Mouse (Mus musculus): Measurements from ENCODE around the gene Syt6. TPM values are rescaled to one million over a fixed set of nuclear protein-coding genes. Genes with fewer than 3 reads are reported as not detected.

Gene Syt6
- 18.2 and 19.1 TPM in 2 replicates for polyA plus RNA-seq (2014; fragmentation: Nextera tagmentation; extraction: Ambion mirVana)

DNA sequence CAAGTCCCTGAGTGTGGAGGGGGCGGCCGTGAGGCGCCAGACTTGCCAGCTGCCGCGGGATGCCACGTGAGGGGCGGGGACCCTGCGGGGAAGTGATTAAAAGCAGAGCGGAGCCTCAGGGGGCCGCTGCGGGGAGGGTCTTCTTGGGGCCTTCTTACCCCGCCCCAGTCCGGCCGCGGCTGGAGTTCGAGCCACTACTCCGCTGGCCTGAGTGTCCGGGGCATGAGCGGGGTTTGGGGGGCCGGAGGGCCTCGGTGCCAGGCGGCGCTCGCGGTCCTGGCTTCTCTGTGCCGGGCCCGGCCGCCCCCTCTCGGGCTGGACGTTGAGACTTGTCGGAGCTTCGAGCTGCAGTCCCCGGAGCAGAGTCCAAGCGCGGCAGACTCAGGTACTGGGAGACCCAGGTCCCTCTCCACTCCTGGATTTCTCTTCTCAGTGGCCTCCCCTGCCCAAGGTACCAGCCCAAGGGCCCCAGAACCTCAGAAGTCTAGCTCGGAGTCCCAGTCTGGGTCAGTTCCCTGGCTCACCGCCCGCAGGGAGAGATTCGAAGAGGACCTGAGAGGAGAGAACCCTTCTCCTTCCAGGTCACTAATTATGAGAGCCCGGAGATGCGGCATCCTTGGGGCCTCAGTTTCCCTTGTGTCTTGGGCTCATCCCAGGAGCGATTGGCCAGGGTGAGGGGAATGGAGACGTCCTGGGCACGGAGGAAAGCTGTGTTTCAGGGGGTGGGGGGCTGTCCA is at the start of gene Syt6:
TSS of gene Syt6 (plus strand) at position 76 of the 737 bp plus-strand sequence.
- ATAC-seq (ENCODE audit: low read depth): peak; percentile 4; the same call in 1 of the 2 replicates
- H3K27ac ChIP-seq (ENCODE audit: low read depth, low read length): no peak within 1 kb of the TSS
- H3K4me1 ChIP-seq (ENCODE audit: control insufficient read depth, insufficient read depth, low read length): peaks cover 20% of the 10 kb centered on the region; the same call in 1 of the 2 replicates
- H3K27me3 ChIP-seq (ENCODE audit: control insufficient read depth, insufficient read depth, low read length): peaks cover 4% of the 10 kb centered on the region; the same call in 1 of the 2 replicates
- peak within 1 kb of the TSS; percentile 61 for H3K9ac ChIP-seq (replicated peaks; ENCODE audit: low read depth, low read length)
- peak within 1 kb of the TSS; percentile 50 for H3K4me3 ChIP-seq (ENCODE audit: low read depth, low read length)
- H3K36me3 ChIP-seq (ENCODE audit: control insufficient read depth, insufficient read depth, low read length): no peaks in the 10 kb centered on the region
- 1% methylated on average over 37 of the region's 44 CpGs for WGBS
- peak within 1 kb of the TSS; percentile 91 for H3K4me2 ChIP-seq (ENCODE audit: low read depth, low read length)
- H3K9me3 ChIP-seq (ENCODE audit: control insufficient read depth, low read length): no peaks in the 10 kb centered on the region

- Histone ChIP-seq H3K4me1 (ENCODE audit: control insufficient read depth, insufficient read depth, low read length) (no peaks in the 10 kb centered on the region), H3K27ac (ENCODE audit: low read depth, low read length) (no peak overlapping the region), H3K9me3 (ENCODE audit: control insufficient read depth, low read length) (no peaks in the 10 kb centered on the region), H3K4me3 (ENCODE audit: low read depth, low read length) (no peak overlapping the region), H3K9ac (replicated peaks; ENCODE audit: low read depth, low read length) (no peak overlapping the region), H3K36me3 (ENCODE audit: control insufficient read depth, insufficient read depth, low read length) (no peaks in the 10 kb centered on the region), H3K27me3 (ENCODE audit: control insufficient read depth, insufficient read depth, low read length) (no peaks in the 10 kb centered on the region), H3K4me2 (ENCODE audit: low read depth, low read length) (no peak overlapping the region)
- WGBS: 89% methylated on average over 4 of the region's 4 CpGs
- ATAC-seq (ENCODE audit: low read depth): no peak
These were observed 48.8 kb upstream of the Syt6 start for GRCm38 (mm10) chr3:103526201-103526704.

DNA sequence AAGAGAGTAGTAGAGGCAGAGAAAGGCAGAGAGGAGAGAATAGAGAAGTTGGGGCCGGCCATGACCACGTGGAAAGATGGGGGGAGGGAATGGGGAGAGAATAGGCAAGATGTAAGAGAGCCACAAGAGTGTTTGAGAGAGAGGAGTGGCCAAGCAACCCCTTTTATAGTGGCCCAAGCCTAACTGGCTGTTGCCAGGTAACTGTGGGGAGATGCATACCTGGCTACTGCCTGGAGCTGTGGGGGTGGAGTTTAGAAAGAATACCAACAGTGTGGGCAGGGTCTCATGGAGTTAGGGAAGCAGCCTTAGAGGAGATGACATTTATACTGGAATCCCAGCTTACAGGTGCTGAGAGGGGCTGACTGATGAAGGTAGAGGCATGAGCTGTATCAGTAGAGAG is 48.2 kb upstream of the Syt6 start:
- no peaks in the 10 kb centered on the region for H3K4me1 ChIP-seq (ENCODE audit: control insufficient read depth, insufficient read depth, low read length)
- no peak overlapping the region for H3K4me2 ChIP-seq (ENCODE audit: low read depth, low read length)
- no peak for ATAC-seq (ENCODE audit: low read depth)
- no peaks in the 10 kb centered on the region for H3K36me3 ChIP-seq (ENCODE audit: control insufficient read depth, insufficient read depth, low read length)
- H3K27ac ChIP-seq (ENCODE audit: low read depth, low read length): no peak overlapping the region
- 23% methylated on average over 2 of the region's 2 CpGs for WGBS
- H3K9ac ChIP-seq (replicated peaks; ENCODE audit: low read depth, low read length): no peak overlapping the region
- no peaks in the 10 kb centered on the region for H3K9me3 ChIP-seq (ENCODE audit: control insufficient read depth, low read length)
- H3K4me3 ChIP-seq (ENCODE audit: low read depth, low read length): no peak overlapping the region
- H3K27me3 ChIP-seq (ENCODE audit: control insufficient read depth, insufficient read depth, low read length): no peaks in the 10 kb centered on the region

DNA sequence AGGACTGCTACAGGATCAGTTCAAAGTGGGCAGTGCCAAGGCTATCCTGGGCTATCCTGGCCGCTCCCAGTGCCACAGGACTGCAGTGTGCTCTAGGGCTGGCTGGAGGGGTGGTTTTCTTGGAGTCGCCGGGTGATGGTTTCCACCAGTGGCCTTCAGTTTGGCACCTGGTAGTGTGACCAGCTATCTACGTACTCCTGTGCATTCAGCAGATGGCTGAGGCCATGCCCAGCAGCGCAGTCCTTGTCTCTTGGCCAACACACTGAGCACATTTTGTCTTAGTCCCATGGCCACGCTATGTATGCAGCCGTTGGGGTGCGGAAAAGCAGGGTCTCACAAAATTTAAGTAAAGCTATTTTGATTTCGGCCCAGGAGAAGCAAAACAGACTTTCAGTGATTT is 41.0 kb upstream of the Syt6 start:
- Histone ChIP-seq H3K9ac (replicated peaks; ENCODE audit: low read depth, low read length) (no peak overlapping the region), H3K27ac (ENCODE audit: low read depth, low read length) (no peak overlapping the region), H3K27me3 (ENCODE audit: control insufficient read depth, insufficient read depth, low read length) (no peaks in the 10 kb centered on the region), H3K9me3 (ENCODE audit: control insufficient read depth, low read length) (no peaks in the 10 kb centered on the region), H3K4me2 (ENCODE audit: low read depth, low read length) (no peak overlapping the region), H3K36me3 (ENCODE audit: control insufficient read depth, insufficient read depth, low read length) (no peaks in the 10 kb centered on the region), H3K4me1 (ENCODE audit: control insufficient read depth, insufficient read depth, low read length) (no peaks in the 10 kb centered on the region), H3K4me3 (ENCODE audit: low read depth, low read length) (no peak overlapping the region)
- 95% methylated on average over 9 of the region's 9 CpGs for WGBS
- no peak for ATAC-seq (ENCODE audit: low read depth)

- WGBS: 49% methylated on average over 5 of the region's 5 CpGs
- Histone ChIP-seq H3K27ac (ENCODE audit: low read depth, low read length) (no peak overlapping the region), H3K27me3 (ENCODE audit: control insufficient read depth, insufficient read depth, low read length) (no peaks in the 10 kb centered on the region), H3K36me3 (ENCODE audit: control insufficient read depth, insufficient read depth, low read length) (no peaks in the 10 kb centered on the region), H3K4me2 (ENCODE audit: low read depth, low read length) (no peak overlapping the region), H3K4me3 (ENCODE audit: low read depth, low read length) (no peak overlapping the region), H3K9ac (replicated peaks; ENCODE audit: low read depth, low read length) (no peak overlapping the region), H3K9me3 (ENCODE audit: control insufficient read depth, low read length) (no peaks in the 10 kb centered on the region), H3K4me1 (ENCODE audit: control insufficient read depth, insufficient read depth, low read length) (no peaks in the 10 kb centered on the region)
- ATAC-seq (ENCODE audit: low read depth): no peak
These were observed 39.8 kb upstream of the Syt6 start for GRCm38 (mm10) chr3:103535207-103535606.

DNA sequence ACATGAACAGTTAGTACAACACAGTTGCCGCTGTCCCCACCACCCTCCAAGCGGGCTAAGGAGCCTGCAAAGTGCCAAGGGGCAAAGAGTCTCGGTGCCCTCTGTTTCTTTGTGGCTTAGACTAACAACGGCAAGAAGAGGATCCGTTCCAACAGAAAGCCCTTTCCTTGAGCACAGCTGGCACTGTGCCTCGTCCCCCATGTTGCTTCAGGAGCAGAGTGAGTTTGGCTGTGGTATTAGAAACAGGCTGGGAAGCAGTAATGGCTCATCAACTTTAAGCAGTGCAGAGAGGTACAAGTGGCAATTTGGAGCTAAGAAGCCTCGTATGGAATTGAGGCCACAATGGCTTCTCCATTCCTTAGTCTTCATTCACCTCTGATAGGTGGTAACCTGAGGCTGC is 35.9 kb upstream of the Syt6 start:
- H3K27ac ChIP-seq (ENCODE audit: low read depth, low read length): no peak overlapping the region
- H3K4me3 ChIP-seq (ENCODE audit: low read depth, low read length): no peak overlapping the region
- WGBS: 54% methylated on average over 7 of the region's 7 CpGs
- H3K36me3 ChIP-seq (ENCODE audit: control insufficient read depth, insufficient read depth, low read length): no peaks in the 10 kb centered on the region
- no peaks in the 10 kb centered on the region for H3K27me3 ChIP-seq (ENCODE audit: control insufficient read depth, insufficient read depth, low read length)
- H3K9me3 ChIP-seq (ENCODE audit: control insufficient read depth, low read length): no peaks in the 10 kb centered on the region
- no peak overlapping the region for H3K4me2 ChIP-seq (ENCODE audit: low read depth, low read length)
- H3K4me1 ChIP-seq (ENCODE audit: control insufficient read depth, insufficient read depth, low read length): no peaks in the 10 kb centered on the region
- H3K9ac ChIP-seq (replicated peaks; ENCODE audit: low read depth, low read length): no peak overlapping the region
- ATAC-seq (ENCODE audit: low read depth): no peak

DNA sequence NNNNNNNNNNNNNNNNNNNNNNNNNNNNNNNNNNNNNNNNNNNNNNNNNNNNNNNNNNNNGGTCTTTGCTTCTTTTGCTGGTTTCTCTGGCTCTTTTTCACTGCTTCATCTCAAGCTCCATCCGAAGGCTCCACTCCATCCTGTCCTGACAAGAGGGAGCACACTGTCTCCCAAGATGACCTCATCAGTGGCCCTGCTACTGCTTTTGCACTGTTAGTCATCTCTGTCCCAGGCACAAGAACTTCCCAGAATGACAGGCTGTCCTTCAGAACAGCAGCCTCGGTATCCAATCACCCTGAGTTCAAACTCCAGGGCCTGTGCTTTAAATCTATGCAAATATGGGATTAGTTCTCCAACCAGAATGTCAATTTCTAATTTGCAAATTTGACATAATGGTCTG is 28.9 kb upstream of the Syt6 start:
- Histone ChIP-seq H3K27me3 (ENCODE audit: control insufficient read depth, insufficient read depth, low read length) (no peaks in the 10 kb centered on the region), H3K9ac (replicated peaks; ENCODE audit: low read depth, low read length) (no peak overlapping the region), H3K36me3 (ENCODE audit: control insufficient read depth, insufficient read depth, low read length) (no peaks in the 10 kb centered on the region), H3K27ac (ENCODE audit: low read depth, low read length) (no peak overlapping the region), H3K4me2 (ENCODE audit: low read depth, low read length) (no peak overlapping the region), H3K9me3 (ENCODE audit: control insufficient read depth, low read length) (no peaks in the 10 kb centered on the region), H3K4me1 (ENCODE audit: control insufficient read depth, insufficient read depth, low read length) (no peaks in the 10 kb centered on the region), H3K4me3 (ENCODE audit: low read depth, low read length) (no peak overlapping the region)
- WGBS: 43% methylated on average over 2 of the region's 2 CpGs
- no peak for ATAC-seq (ENCODE audit: low read depth)

GRCm38 (mm10) chr3:103546626-103547025 is 28.4 kb upstream of the Syt6 start:
- no peaks in the 10 kb centered on the region for H3K36me3 ChIP-seq (ENCODE audit: control insufficient read depth, insufficient read depth, low read length)
- ATAC-seq (ENCODE audit: low read depth): no peak
- H3K4me1 ChIP-seq (ENCODE audit: control insufficient read depth, insufficient read depth, low read length): no peaks in the 10 kb centered on the region
- no peak overlapping the region for H3K27ac ChIP-seq (ENCODE audit: low read depth, low read length)
- no peak overlapping the region for H3K9ac ChIP-seq (replicated peaks; ENCODE audit: low read depth, low read length)
- H3K4me2 ChIP-seq (ENCODE audit: low read depth, low read length): no peak overlapping the region
- H3K27me3 ChIP-seq (ENCODE audit: control insufficient read depth, insufficient read depth, low read length): no peaks in the 10 kb centered on the region
- WGBS: 92% methylated on average over 3 of the region's 3 CpGs
- no peaks in the 10 kb centered on the region for H3K9me3 ChIP-seq (ENCODE audit: control insufficient read depth, low read length)
- H3K4me3 ChIP-seq (ENCODE audit: low read depth, low read length): no peak overlapping the region

GRCm38 (mm10) chr3:103550236-103550635 is 24.8 kb upstream of the Syt6 start:
- no peak for ATAC-seq (ENCODE audit: low read depth)
- Histone ChIP-seq H3K9ac (replicated peaks; ENCODE audit: low read depth, low read length) (no peak overlapping the region), H3K4me2 (ENCODE audit: low read depth, low read length) (no peak overlapping the region), H3K36me3 (ENCODE audit: control insufficient read depth, insufficient read depth, low read length) (no peaks in the 10 kb centered on the region), H3K4me1 (ENCODE audit: control insufficient read depth, insufficient read depth, low read length) (no peaks in the 10 kb centered on the region), H3K9me3 (ENCODE audit: control insufficient read depth, low read length) (no peaks in the 10 kb centered on the region), H3K4me3 (ENCODE audit: low read depth, low read length) (no peak overlapping the region), H3K27me3 (ENCODE audit: control insufficient read depth, insufficient read depth, low read length) (no peaks in the 10 kb centered on the region), H3K27ac (ENCODE audit: low read depth, low read length) (no peak overlapping the region)
- 56% methylated on average over 5 of the region's 5 CpGs for WGBS

All from neural tube, embryonic 14.5 days (tissue).